Mouse (Mus musculus): Measurements from ENCODE around the gene Lypla2.

The Lypla2 gene

DNA sequence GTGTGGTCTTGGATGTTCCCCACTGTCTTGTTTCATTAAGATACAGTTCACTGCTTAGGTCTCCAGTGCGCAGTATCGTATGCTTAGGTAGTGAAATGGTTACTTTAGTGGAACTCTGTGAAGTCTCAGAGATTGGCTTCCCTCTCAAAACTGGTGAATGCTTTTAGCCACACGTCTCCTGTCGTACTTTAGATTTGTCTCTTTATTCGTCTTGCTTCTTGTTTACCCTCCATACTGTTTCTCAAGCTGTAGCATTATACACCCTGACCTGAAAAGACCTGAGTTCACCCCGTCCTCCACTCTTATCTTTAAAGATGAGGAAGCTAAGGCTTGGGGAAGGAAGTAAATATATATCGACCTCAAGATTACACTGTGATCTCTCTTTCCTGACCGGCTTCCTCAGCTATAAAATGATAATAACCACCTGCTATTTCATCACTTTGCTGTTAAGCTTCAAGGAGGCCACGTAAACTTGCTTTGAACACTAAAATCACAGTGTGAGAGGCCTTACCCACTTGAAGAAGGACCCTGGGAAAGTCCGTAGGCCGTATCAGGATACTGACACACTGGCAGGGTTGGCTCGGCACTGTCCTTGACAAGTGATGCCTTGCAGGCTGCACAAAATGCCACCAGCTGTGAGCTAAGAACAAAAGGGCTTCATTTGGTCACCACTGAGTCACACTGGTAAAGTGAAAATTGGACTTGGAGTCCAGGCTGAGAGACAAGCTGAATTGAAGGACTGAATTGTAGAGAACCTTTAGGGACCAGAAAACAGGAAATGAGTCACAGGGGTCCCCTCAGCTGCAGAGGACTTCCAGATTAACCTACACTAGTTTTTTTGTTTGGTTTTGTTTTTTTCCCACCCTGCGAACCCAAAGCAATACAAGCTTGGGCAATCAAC is 735 bp upstream of the Lypla2 start:
- 47% methylated on average over 13 of the region's 13 CpGs for WGBS

DNA sequence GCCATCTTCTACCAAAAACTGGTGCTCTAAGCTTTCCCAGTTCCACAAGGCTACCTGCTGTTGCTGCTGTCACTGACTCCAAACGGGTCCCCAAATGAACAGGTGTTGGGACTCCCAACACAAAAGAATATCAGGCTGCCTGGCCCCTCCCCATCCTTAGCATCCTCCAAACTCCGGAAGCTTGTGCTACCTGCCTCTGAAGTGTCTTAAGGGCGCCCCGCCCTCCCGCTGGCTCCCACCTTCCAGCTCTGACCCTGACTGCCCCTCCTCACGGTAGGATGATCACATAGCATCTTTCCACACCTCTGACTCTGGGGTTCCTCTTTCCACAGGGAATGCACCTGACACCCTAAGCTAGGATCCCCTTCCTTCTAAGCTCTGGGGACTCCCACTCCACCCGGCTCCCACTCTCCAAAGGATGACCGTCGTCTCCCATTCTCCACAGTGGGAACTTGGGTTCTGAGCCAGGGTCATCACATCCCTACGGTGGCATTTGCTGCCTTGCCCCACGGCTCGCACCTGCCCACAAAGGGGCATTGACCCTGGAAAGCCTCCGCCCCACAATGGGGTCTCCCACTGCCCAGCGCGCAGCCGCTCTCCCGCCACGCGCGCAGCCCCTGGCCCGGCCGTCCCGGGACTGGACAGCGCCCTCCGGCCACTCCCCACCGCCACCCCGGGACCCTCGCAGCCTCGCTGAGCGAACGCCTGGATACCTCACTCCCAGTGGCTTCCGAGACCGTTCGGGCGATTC is 446 bp downstream of the Lypla2 start:
- 2% methylated on average over 35 of the region's 35 CpGs for WGBS

DNA sequence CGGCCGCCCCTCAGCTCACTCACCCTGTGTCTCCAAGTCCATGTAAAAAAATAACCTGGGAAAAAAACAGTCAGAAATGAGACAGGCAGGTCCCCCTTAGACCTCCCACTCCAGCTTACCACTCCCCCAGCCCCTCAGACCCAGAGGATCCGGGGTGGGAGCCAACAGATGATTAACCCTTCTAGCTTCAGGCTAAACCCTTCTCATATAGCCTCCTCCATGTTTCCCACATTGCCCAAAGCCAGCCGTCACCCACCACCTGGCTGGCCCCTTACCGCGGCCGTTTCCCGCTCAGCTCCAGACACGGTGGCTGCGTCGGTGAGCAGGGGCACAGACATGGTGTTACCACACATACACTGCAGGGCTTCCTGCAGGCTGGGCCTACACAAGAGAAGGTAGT is 1.8 kb downstream of the Lypla2 start:
- 82% methylated on average over 11 of the region's 11 CpGs for WGBS

- WGBS, result 75% methylated on average over 13 of the region's 13 CpGs
These were observed 3.2 kb downstream of the Lypla2 start for GRCm38 (mm10) chr4:135969070-135969750.

- WGBS, result 72% methylated on average over 19 of the region's 19 CpGs
These were observed 4.1 kb downstream of the Lypla2 start for GRCm38 (mm10) chr4:135968271-135968869.

GRCm38 (mm10) chr4:135967086-135967760 is 5.2 kb downstream of the Lypla2 start:
- WGBS, result 82% methylated on average over 18 of the region's 18 CpGs

GRCm38 (mm10) chr4:135966283-135966682 is 6.1 kb downstream of the Lypla2 start:
- WGBS, result 92% methylated on average over 16 of the region's 16 CpGs

DNA sequence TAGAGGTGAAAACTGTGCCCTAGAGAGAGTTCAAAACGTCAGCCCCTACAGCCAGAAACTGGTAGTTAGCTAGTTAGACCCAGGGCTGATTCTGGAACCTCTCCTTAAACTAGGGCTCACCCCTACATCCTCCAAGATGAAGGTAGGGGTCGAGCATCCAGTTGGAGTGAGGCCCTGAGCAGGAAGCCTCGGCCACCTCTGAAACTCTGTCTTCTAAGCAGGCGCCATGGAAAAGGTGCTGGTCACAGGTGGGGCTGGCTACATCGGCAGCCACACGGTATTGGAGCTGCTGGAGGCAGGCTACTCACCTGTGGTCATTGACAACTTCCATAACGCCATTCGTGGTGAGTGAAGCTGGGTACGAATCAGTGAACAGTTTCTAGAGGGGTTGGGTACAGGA is 7.3 kb downstream of the Lypla2 start:
- WGBS, result 88% methylated on average over 9 of the region's 9 CpGs

DNA sequence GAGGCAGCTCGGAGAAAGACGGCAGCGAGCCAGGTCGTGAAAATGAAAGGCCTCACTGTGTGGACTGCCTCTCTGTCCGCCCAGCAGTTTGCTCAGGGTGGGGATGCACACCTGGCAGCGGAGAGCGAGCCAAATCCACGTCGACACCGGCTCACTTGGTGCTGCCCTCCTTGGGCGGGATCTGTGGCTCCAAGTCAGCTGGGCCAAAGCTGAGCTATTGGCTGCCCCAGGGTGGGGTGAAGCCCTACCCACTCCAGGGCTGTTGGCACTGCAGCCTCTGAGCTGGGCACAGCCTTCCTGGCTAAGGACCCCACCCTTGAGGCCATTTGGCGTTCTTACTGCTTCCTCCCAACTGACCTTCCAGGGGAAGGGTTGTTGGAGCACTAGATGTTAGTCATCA is 8.0 kb downstream of the Lypla2 start:
- WGBS, result 3% methylated on average over 12 of the region's 12 CpGs

DNA sequence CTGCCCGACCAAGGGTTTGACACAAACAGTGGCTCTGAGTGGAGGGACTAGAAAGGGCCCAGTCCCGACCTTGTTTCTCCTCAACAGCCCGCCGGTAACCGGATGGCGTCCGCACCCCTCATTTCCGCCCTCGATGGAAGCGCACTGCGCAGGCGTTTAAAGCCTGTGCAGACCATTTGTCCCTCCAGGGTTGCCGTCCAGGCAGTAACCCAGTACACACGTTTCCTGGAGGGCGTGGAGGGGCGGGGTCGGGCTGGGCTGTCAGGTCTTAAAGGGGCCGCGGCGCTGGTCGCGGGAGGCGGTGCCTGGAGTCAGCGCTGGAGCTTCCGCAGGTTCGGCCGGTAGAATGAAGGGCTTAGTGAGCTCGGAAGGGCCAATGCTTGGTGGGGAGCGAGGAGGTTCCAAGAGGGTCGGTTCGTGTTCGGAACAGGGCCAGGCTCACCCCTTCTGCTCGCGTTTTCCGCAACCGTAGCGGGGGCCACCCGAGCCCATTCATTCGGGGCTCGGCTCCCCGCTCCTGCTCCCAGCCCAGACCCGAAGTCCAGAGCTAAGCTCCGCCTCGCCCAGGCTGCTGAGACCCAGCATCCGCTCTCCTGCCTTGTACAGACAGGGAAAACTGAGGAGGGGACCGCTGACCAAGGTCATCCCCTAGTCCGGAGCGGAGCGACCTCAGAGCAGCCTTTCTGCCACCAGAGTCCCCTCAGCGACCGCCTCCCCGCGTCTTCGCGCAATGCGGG is 8.8 kb downstream of the Lypla2 start, which contains the start of gene Gale:
Gale (plus strand) TSS at position 271 of the 737 bp plus-strand sequence.
- under 1% methylated on average over 56 of the region's 56 CpGs for WGBS

DNA sequence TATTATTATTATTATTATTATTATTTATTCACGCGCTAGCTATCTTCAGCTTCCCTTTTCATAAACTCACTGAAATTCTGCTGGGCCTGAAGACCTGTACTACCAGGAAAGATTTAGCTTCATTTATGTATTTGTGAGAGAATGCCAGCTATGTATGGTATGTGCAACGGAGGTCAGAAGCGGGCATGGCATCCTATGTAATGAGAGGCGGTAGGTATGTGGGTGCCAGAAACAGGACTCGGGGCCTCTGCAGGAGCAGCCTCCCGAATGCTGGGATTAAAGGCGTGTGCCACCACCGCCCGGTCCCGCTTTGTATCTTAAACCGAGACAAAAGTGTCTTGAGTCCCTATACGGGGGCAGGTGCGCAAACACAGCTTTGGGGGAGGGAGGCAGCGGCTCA is 9.5 kb downstream of the Lypla2 start:
- 6% methylated on average over 15 of the region's 15 CpGs for WGBS

GRCm38 (mm10) chr4:135962198-135962597 is 10.2 kb downstream of the Lypla2 start:
- 77% methylated on average over 7 of the region's 7 CpGs for WGBS

- 91% methylated on average over 5 of the region's 5 CpGs for WGBS
These were observed 10.7 kb downstream of the Lypla2 start for GRCm38 (mm10) chr4:135961709-135962108.

DNA sequence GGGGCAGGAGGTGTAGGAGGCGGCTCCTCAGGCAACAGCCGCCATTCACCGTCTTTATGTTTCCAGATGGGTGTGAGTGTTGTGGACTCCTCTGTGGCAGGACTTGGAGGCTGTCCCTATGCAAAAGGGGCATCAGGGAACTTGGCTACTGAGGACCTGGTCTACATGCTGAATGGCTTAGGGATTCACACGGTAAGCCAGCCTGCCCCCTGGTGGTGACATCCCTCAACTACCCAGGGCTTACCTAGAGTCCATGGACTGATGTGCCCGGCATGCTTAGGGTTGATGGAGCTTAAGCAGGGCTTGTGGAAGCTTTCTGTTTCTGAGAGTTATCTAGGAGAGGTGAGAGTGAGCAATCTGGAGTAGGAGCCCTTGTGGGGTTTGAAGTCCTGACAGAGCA is 11.7 kb downstream of the Lypla2 start:
- 32% methylated on average over 5 of the region's 5 CpGs for WGBS

DNA sequence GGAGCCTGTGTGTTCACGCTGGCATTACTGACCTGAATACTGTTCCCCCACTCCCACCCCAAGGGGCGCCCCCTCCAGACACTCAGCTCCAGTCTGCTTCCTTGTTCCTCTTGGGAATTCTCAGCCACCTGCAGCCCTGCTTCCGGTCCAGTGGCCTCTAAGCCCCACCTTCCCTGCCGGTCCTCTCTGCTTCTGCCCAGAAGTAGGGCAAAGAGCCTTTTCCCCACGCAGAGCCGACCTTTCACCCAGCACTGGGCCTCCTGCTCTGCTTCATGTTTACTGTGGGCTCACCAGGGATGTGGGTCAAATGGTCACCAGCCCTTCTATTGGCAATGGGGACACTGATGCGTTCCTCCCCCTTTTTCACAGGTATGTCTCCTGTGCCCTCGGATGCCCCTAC is 14.1 kb downstream of the Lypla2 start:
- 69% methylated on average over 8 of the region's 8 CpGs for WGBS

- 61% methylated on average over 9 of the region's 9 CpGs for WGBS
These were observed 16.5 kb downstream of the Lypla2 start for GRCm38 (mm10) chr4:135955886-135956285.

DNA sequence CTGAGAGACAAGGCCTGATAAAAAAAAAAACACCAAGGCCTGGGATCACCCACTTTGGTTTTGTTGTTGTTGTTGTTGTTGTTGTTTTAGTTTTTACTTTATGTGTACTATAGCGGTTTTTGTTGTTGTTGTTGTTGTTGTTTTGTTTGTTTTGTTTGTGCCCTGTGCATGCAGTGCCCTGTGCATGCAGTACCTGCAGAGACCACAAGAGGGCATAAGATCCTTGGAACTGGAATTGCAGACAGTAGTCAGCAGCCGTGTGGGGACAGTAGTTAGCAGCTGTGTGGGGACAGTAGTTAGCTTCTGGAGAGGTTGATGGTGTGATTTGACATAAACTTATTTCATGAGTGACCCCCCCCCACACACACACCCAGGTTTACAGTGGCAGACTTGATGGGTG is 18.2 kb downstream of the Lypla2 start:
- WGBS, result 7% methylated on average over 2 of the region's 2 CpGs

- WGBS, result 88% methylated on average over 3 of the region's 3 CpGs
These were observed 19.2 kb downstream of the Lypla2 start for GRCm38 (mm10) chr4:135953179-135953578.

GRCm38 (mm10) chr4:135951505-135951904 is 20.9 kb downstream of the Lypla2 start:
- 95% methylated on average over 3 of the region's 3 CpGs for WGBS

- WGBS, result 85% methylated on average over 6 of the region's 6 CpGs
These were observed 22.1 kb downstream of the Lypla2 start for GRCm38 (mm10) chr4:135950365-135950764.

DNA sequence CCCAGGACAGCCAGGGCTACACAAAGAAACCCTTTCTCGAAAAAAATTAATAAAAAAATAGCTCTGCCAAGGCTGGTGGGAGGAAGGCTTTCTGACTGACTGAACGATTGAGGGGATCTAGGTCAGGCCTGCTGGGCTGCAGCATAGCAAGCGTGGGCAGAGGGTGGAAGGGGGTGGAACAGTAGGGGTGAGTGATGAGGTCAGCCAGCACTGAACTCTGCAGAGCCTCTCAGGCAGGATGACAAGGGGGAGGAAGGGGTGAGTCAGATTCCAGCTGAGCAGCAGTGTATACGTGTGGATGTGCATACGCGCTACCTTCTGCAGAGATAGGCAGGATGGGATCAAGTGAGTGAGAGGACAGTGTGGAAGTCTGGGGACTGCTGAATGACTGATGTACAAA is 22.5 kb downstream of the Lypla2 start:
- 28% methylated on average over 6 of the region's 6 CpGs for WGBS

Data from cerebral cortex, adult 2 months (tissue).